Mouse (Mus musculus) MEL (cell line): ENCODE measurements around the gene Xrcc1. TPM values are rescaled to one million over a fixed set of nuclear protein-coding genes. Genes with fewer than 3 reads are reported as not detected.

Experiments
- DNase-seq: peaks from one replicate; pipeline ENCODE4 v3.0.0; 2011; ENCODE audit warnings: low read depth, low spot score
- H3K27ac ChIP-seq: 2 replicates; pipeline ENCODE4 v1.5.1; 2012; ENCODE audit warnings: low read depth, mild to moderate bottlenecking, control low read depth, low read length, moderate library complexity; ENCODE audit not compliant: control insufficient read depth
- H3K27me3 ChIP-seq, 2 experiments: fragments of 150-350 bp in 1 of 2; sonication (generic) in 1 of 2; 2 replicates each; pipeline ENCODE4 v1.6.1; 2012; ENCODE audit warnings: low read length in 2 of 2, mild to moderate bottlenecking in 2 of 2, improper control_type of control experiment in 1 of 2, moderate library complexity in 1 of 2; ENCODE audit not compliant: insufficient read depth in 2 of 2, control insufficient read depth in 1 of 2
- H3K36me3 ChIP-seq, 2 experiments: 2 replicates each; pipeline ENCODE4 v1.6.1; 2012 to 2014; ENCODE audit warnings: low read length in 2 of 2, improper control_type of control experiment in 1 of 2, inconsistent platforms in 1 of 2, mild to moderate bottlenecking in 1 of 2; ENCODE audit not compliant: insufficient read depth in 2 of 2, control insufficient read depth in 1 of 2
- H3K4me1 ChIP-seq, 2 experiments: fragments of 150-350 bp in 1 of 2; sonication (generic) in 1 of 2; 2 replicates each; pipeline ENCODE4 v1.6.1; 2012; ENCODE audit warnings: low read length in 2 of 2, improper control_type of control experiment in 1 of 2, mild to moderate bottlenecking in 1 of 2; ENCODE audit not compliant: insufficient read depth in 2 of 2, control insufficient read depth in 1 of 2
- H3K4me3 ChIP-seq, 2 experiments: fragments of 150-350 bp in 1 of 2; sonication (generic) in 1 of 2; 2 replicates each; pipeline ENCODE4 v1.5.1; 2012; ENCODE audit warnings: low read depth in 2 of 2, low read length in 2 of 2, mild to moderate bottlenecking in 2 of 2, moderate library complexity in 2 of 2, control low read depth in 1 of 2, improper control_type of control experiment in 1 of 2; ENCODE audit not compliant: control insufficient read depth in 1 of 2, insufficient read depth in 1 of 2
- H3K79me2 ChIP-seq: 2 replicates; pipeline ENCODE4 v1.6.1; 2012; ENCODE audit warnings: mild to moderate bottlenecking, low read length, moderate library complexity; ENCODE audit not compliant: control insufficient read depth, poor library complexity, insufficient read depth
- H3K9ac ChIP-seq: 2 replicates; pipeline ENCODE4 v1.6.1; 2012; ENCODE audit warnings: low read depth, mild to moderate bottlenecking, control low read depth, low read length, moderate library complexity; ENCODE audit not compliant: control insufficient read depth, poor library complexity, severe bottlenecking
- H3K9me3 ChIP-seq: fragments of 150-350 bp; sonication (generic); replicated peaks from 2 replicates; pipeline ENCODE4 v1.6.1; 2012; ENCODE audit warnings: mild to moderate bottlenecking, low read length, improper control_type of control experiment, moderate library complexity; ENCODE audit not compliant: insufficient read depth
- CTCF ChIP-seq, 3 experiments: IDR thresholded peaks in 2 of 3; conservative IDR thresholded peaks in 1 of 3; 2 replicates each; pipeline ENCODE4 v1.5.1; 2011 to 2012; ENCODE audit warnings: low read length in 3 of 3, low read depth in 2 of 3, mild to moderate bottlenecking in 2 of 3, improper control_type of control experiment in 1 of 3, inconsistent platforms in 1 of 3, mixed read lengths in 1 of 3, moderate library complexity in 1 of 3; ENCODE audit not compliant: control insufficient read depth in 1 of 3, insufficient read depth in 1 of 3, poor library complexity in 1 of 3, severe bottlenecking in 1 of 3
- MAFK ChIP-seq: IDR thresholded peaks from 2 replicates; pipeline ENCODE4 v1.6.1; 2011; ENCODE audit warnings: low read depth, mild to moderate bottlenecking, low read length, improper control_type of control experiment, borderline replicate concordance
- MYC ChIP-seq: IDR thresholded peaks from 2 replicates; pipeline ENCODE4 v1.6.1; 2011; ENCODE audit warnings: low read depth, mild to moderate bottlenecking, low read length, improper control_type of control experiment, moderate library complexity
- NRF1 ChIP-seq: IDR thresholded peaks from 2 replicates; pipeline ENCODE4 v1.6.1; 2014; ENCODE audit warnings: low read depth, mild to moderate bottlenecking, inconsistent platforms, low read length, improper control_type of control experiment, moderate library complexity; ENCODE audit not compliant: poor library complexity, insufficient read depth, severe bottlenecking
- RAD21 ChIP-seq: IDR thresholded peaks from 2 replicates; pipeline ENCODE4 v1.6.1; 2011; ENCODE audit warnings: mild to moderate bottlenecking, low read depth, low read length, improper control_type of control experiment
- SIN3A ChIP-seq: IDR thresholded peaks from 2 replicates; pipeline ENCODE4 v1.6.1; 2012; ENCODE audit warnings: low read length, improper control_type of control experiment, inconsistent platforms
- TBP ChIP-seq: IDR thresholded peaks from 2 replicates; pipeline ENCODE4 v1.8.0; 2011; ENCODE audit warnings: low read depth, low read length, improper control_type of control experiment
- USF2 ChIP-seq, 2 experiments: IDR thresholded peaks; 2 replicates each; pipeline ENCODE4 v1.6.1; 2011 to 2012; ENCODE audit warnings: improper control_type of control experiment in 2 of 2, low read length in 2 of 2, borderline replicate concordance in 1 of 2, inconsistent platforms in 1 of 2, low read depth in 1 of 2, mild to moderate bottlenecking in 1 of 2; ENCODE audit not compliant: insufficient read depth in 1 of 2
- ZC3H11A ChIP-seq: IDR thresholded peaks from 2 replicates; pipeline ENCODE4 v1.6.1; 2012; ENCODE audit warnings: low read depth, mild to moderate bottlenecking, inconsistent platforms, low read length, improper control_type of control experiment
- polyA plus RNA-seq, 2 experiments: library from polyadenylated mRNA; stranded (reverse) in 1 of 2; unstranded in 1 of 2; fragments of >175 nt in 1 of 2; fragments of >200 nt in 1 of 2; gene quantifications; 2 replicates each; pipeline versions ENCODE4 v1.2.1 to v1.2.4; 2012; ENCODE audit warnings: low replicate concordance in 2 of 2, low read depth in 1 of 2; ENCODE audit not compliant: insufficient read length in 2 of 2, insufficient read depth in 1 of 2, missing spikeins in 1 of 2
- total RNA-seq: library from RNA; depleted of rRNA; stranded (reverse); fragments of 300-350 nt; gene quantifications from 2 replicates; pipeline ENCODE4 v1.2.3, GENCODE M21; 2012

Gene Xrcc1
- total and polyA plus RNA-seq, 3 experiments, result 97.4 to 574 (median 101) TPM

DNA sequence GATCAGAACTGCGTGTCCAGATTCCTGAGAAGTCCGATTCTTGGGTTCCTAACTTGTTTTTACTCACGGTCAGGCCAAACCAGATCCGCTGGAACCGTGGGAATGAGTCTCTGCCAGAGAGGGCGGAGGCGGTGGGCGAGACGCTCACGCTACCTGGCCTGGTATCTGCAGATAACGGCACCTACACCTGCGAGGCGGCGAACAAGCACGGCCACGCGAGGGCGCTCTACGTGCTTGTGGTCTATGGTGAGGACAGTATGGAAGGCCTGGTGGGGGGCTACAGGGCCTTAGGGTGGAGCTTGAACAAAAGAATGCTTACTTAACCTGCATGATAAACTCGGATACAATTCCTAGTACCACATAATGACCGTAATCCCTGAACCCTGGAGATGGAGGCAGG lies 44.6 kb upstream of the Xrcc1 start:
- Histone ChIP-seq H3K4me3 (no peak overlapping the region), H3K36me3 (0 out of 4 replicates have a peak, but pooled peaks cover 0 to 2% of the 10 kb centered on the region in 2 experiments), H3K79me2 (no peaks in the 10 kb centered on the region), H3K4me1 (no peaks in the 10 kb centered on the region), H3K9ac (no peak overlapping the region), H3K9me3 (no peaks in the 10 kb centered on the region), H3K27me3 (no peaks in the 10 kb centered on the region), H3K27ac (no peak overlapping the region)
- peak; percentile 20 to 81 (median 56); a peak in 5 of 6 replicates for TF ChIP-seq CTCF (IDR thresholded peaks at IDR 0.05 in 2 of 3, conservative IDR thresholded peaks at IDR 0.05 in 1 of 3; ENCODE audit: control insufficient read depth in 1 of 3, insufficient read depth in 1 of 3, low read depth in 2 of 3, low read length in 3 of 3, poor library complexity in 1 of 3, severe bottlenecking in 1 of 3)
- TF ChIP-seq ZC3H11A, result no peak
- TF ChIP-seq NRF1, result no peak
- peak; percentile 31 for DNase-seq

DNA sequence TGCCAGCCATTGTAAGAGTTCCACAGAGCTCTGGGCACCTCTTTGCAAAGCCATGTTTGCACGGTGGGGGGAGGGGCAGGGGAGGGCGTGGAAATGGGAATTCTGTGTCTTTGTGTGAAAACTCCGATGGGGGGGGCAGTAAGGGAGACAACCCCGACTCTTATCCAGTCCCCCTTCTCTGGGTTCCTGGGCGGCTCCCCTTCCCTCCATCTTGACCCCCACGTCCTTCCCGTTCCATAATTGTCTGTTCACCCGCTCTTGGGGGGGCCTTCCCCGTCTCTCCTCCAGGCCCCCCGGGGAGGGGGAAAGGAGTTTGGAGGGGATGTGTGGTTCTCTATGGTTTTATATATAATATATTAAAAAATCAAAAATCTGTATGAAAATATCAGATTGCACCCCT lies 42.1 kb upstream of the Xrcc1 start:
- Histone ChIP-seq H3K4me3 (no peak overlapping the region), H3K36me3 (peaks cover 0 to 4% of the 10 kb centered on the region in 2 experiments; a peak in 1 of 4 replicates), H3K9ac (no peak overlapping the region), H3K9me3 (no peaks in the 10 kb centered on the region), H3K27ac (no peak overlapping the region), H3K4me1 (peaks cover 0 to 2% of the 10 kb centered on the region in 2 experiments; a peak in 1 of 4 replicates), H3K79me2 (peaks cover 11% of the 10 kb centered on the region), H3K27me3 (no peaks in the 10 kb centered on the region)
- TF ChIP-seq MAFK (no peak), RAD21 (no peak), MYC (no peak)
- no peak for DNase-seq

DNA sequence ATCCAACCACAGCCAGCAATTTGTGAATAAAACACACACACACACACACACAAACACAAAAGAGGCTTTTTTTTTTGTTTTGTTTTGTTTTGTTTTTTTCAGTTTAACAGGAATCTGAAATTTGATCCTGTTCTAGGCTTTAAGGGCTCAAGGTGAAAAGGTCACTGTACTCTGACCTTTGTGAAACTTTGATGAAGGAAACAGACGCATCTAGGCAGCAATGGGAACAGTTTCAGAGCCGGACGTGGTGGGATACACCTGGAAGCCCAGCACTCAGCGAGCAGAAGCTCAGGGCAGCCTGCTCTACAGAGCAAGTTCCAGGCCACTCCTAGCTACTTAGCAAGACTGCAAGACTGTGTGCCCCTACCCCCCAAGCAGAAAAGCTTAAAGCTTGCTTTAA lies 41.2 kb upstream of the Xrcc1 start:
- H3K9me3 ChIP-seq, result no peaks in the 10 kb centered on the region
- no peak for TF ChIP-seq NRF1
- TF ChIP-seq RAD21, result no peak
- no peak for TF ChIP-seq TBP
- no peak for TF ChIP-seq SIN3A
- no peak for TF ChIP-seq USF2 (IDR thresholded peaks at IDR 0.05; ENCODE audit: borderline replicate concordance in 1 of 2, insufficient read depth in 1 of 2, low read depth in 1 of 2, low read length in 2 of 2)
- TF ChIP-seq, all 39 proteins: peak for 0
- DNase-seq, result no peak
- Histone ChIP-seq H3K27me3 (no peaks in the 10 kb centered on the region), H3K4me1 (peaks cover 0 to 2% of the 10 kb centered on the region in 2 experiments; a peak in 1 of 4 replicates), H3K9ac (no peak overlapping the region), H3K79me2 (peaks cover 11% of the 10 kb centered on the region), H3K36me3 (peaks cover 0 to 4% of the 10 kb centered on the region in 2 experiments; a peak in 1 of 4 replicates), H3K4me3 (no peak overlapping the region), H3K27ac (no peak overlapping the region)
